Comparison of ENCODE assay signal across 8 mouse cellular contexts in the genomic region with DNA sequence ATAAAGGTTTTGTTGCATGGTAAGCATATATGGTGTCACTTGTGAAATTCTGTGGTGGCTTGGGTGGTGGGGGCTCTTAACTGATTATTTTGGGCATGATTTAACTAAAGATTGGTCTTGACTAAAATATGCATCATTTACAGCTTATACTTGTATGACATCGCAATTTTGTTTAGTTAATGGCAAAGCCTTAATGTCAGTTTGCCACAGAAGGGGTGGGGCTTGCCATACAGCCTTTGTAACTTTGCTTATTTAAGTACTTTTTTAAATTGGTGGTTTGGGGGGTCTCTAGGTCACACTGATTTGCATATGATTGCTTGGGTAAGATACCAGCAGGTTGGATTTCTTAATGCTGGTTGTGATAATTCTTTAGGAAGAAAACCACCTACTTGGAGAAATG. TPM values are rescaled to one million over a fixed set of nuclear protein-coding genes. Genes with fewer than 3 reads are reported as not detected.
A peak's percentile ranks its signal among the peaks of the same experiment; 100 is the strongest.
DNase-seq lines count a peak whose midpoint lies in the region; ATAC-seq and TF ChIP-seq lines count a peak whose summit lies in the region.

No protein-coding gene starts in this region.

- H3K36me3 ChIP-seq in heart, embryonic 12.5 days = peaks cover 23% of the 10 kb centered on the region
- peaks cover 32% of the 10 kb centered on the region for H3K36me3 ChIP-seq in E14TG2a.4 (ENCODE audit: insufficient read depth, low read length)
- H3K36me3 ChIP-seq in forebrain, embryonic 14.5 days (ENCODE audit: control insufficient read depth, insufficient read depth, low read length) = peaks cover 31% of the 10 kb centered on the region
- H3K36me3 ChIP-seq in liver, embryonic 15.5 days (replicated peaks) = peaks cover 30% of the 10 kb centered on the region

- WGBS in heart, embryonic 12.5 days = 43% methylated on average over 1 of the region's 1 CpGs
- 37% methylated on average over 1 of the region's 1 CpGs for WGBS in forebrain, embryonic 14.5 days
- WGBS in liver, embryonic 15.5 days (ENCODE audit: insufficient replicate concordance) = 34% methylated on average over 1 of the region's 1 CpGs

- H3K27ac ChIP-seq in heart, embryonic 12.5 days (ENCODE audit: poor library complexity, severe bottlenecking) = no peak overlapping the region
- H3K27ac ChIP-seq in forebrain, embryonic 14.5 days (ENCODE audit: low read depth, low read length) = no peak overlapping the region
- no peak overlapping the region for H3K27ac ChIP-seq in liver, embryonic 15.5 days (replicated peaks)

- DNase-seq in heart, adult 8-10 months (ENCODE audit: low spot score) = no peak
- no peak for DNase-seq in forebrain, embryonic 14.5 days (ENCODE audit: low spot score)
- no peak for DNase-seq in layer of hippocampus, adult 9-11 months
- no peak for DNase-seq in left cerebral cortex, postnatal 14 days (ENCODE audit: low spot score in 2 of 2)
- no peak for DNase-seq in cerebellum, postnatal 36 days

- H3K9ac ChIP-seq in heart, embryonic 12.5 days = peak overlapping the region; percentile 75
- H3K9ac ChIP-seq in forebrain, embryonic 14.5 days (ENCODE audit: low read length) = peak overlapping the region; percentile 50
- peak overlapping the region; percentile 25 for H3K9ac ChIP-seq in liver, embryonic 15.5 days

- peak overlapping the region; percentile 63 for H3K4me3 ChIP-seq in heart, embryonic 12.5 days
- peak overlapping the region; percentile 81 for H3K4me3 ChIP-seq in E14TG2a.4 (replicated peaks; ENCODE audit: low read length)
- H3K4me3 ChIP-seq in forebrain, embryonic 14.5 days (ENCODE audit: low read depth, low read length) = peak overlapping the region; percentile 50
- peak overlapping the region; percentile 59 for H3K4me3 ChIP-seq in liver, embryonic 15.5 days (replicated peaks)

- no peak for TF ChIP-seq CTCF in E14TG2a.4 (conservative IDR thresholded peaks at IDR 0.05; ENCODE audit: low read length)

- H3K9me3 ChIP-seq in heart, embryonic 12.5 days (replicated peaks) = no peaks in the 10 kb centered on the region
- H3K9me3 ChIP-seq in E14TG2a.4 (ENCODE audit: low read length) = no peaks in the 10 kb centered on the region
- no peaks in the 10 kb centered on the region for H3K9me3 ChIP-seq in forebrain, embryonic 14.5 days (replicated peaks; ENCODE audit: control insufficient read depth, low read length)
- H3K9me3 ChIP-seq in liver, embryonic 15.5 days (replicated peaks) = no peaks in the 10 kb centered on the region

- peak overlapping the region; percentile 89 for H3K4me2 ChIP-seq in heart, embryonic 12.5 days
- peak overlapping the region; percentile 89 for H3K4me2 ChIP-seq in forebrain, embryonic 14.5 days (ENCODE audit: low read length)
- H3K4me2 ChIP-seq in liver, embryonic 15.5 days = peak overlapping the region; percentile 72

- H3K27me3 ChIP-seq in heart, embryonic 12.5 days (replicated peaks) = no peaks in the 10 kb centered on the region
- no peaks in the 10 kb centered on the region for H3K27me3 ChIP-seq in E14TG2a.4 (ENCODE audit: insufficient read depth, low read length)
- no peaks in the 10 kb centered on the region for H3K27me3 ChIP-seq in forebrain, embryonic 14.5 days (replicated peaks; ENCODE audit: control insufficient read depth, insufficient read depth, low read length)
- no peaks in the 10 kb centered on the region for H3K27me3 ChIP-seq in liver, embryonic 15.5 days

- intact Hi-C loops in left cerebral cortex, postnatal 14 days (cut with DNase I) = no loop called here

- no peak for ATAC-seq in heart, embryonic 12.5 days (ENCODE audit: insufficient number of reproducible peaks, low FRiP score)
- no peak for ATAC-seq in forebrain, embryonic 14.5 days
- ATAC-seq in liver, embryonic 15.5 days (ENCODE audit: insufficient read depth) = no peak

- peaks cover 25% of the 10 kb centered on the region for H3K4me1 ChIP-seq in heart, embryonic 12.5 days (replicated peaks)
- H3K4me1 ChIP-seq in E14TG2a.4 (replicated peaks; ENCODE audit: low read depth, low read length) = peaks cover 32% of the 10 kb centered on the region
- H3K4me1 ChIP-seq in forebrain, embryonic 14.5 days (ENCODE audit: control insufficient read depth, insufficient read depth, low read length) = peaks cover 26% of the 10 kb centered on the region
- H3K4me1 ChIP-seq in liver, embryonic 15.5 days (replicated peaks) = peaks cover 51% of the 10 kb centered on the region

RNA-seq across cellular contexts. Expression of gene Ubb, which starts 2.2 kb away (rescaled TPM):
- polyA plus RNA-seq in heart, embryonic 12.5 days (2016; fragmentation: Nextera tagmentation; extraction: Ambion mirVana) = 2,594 and 2,627 TPM in 2 replicates
- 100 to 1,000 TPM; 692 to 761 (median 719) TPM for total RNA-seq in heart, adult 8-10 months (2022)
- polyA plus RNA-seq in forebrain, embryonic 14.5 days (2014; fragmentation: Nextera tagmentation; extraction: Ambion mirVana) = 5,294 and 5,616 TPM in 2 replicates
- 1,540 and 1,587 TPM in 2 replicates for polyA plus RNA-seq in liver, embryonic 15.5 days (2015; fragmentation: Nextera tagmentation; extraction: Ambion mirVana)
- 1,000 to 10,000 TPM; 1,710 to 1,861 TPM for total RNA-seq in left cerebral cortex, postnatal 14 days (2021)

RNA-seq across cellular contexts. Expression of gene Cenpv, which starts 14.1 kb away (rescaled TPM):
- polyA plus RNA-seq in heart, embryonic 12.5 days (2016; fragmentation: Nextera tagmentation; extraction: Ambion mirVana) = 19.7 and 22.1 TPM in 2 replicates
- 10 to 100 TPM; 21.2 to 27.5 (median 24.5) TPM for total RNA-seq in heart, adult 8-10 months (2022)
- 99.4 and 112 TPM in 2 replicates for polyA plus RNA-seq in forebrain, embryonic 14.5 days (2014; fragmentation: Nextera tagmentation; extraction: Ambion mirVana)
- polyA plus RNA-seq in liver, embryonic 15.5 days (2015; fragmentation: Nextera tagmentation; extraction: Ambion mirVana) = 14.4 and 15.7 TPM in 2 replicates
- total RNA-seq in left cerebral cortex, postnatal 14 days (2021) = 10 to 100 TPM; 37.7 to 45.0 TPM

RNA-seq across cellular contexts. Expression of gene Trpv2, which starts 21.1 kb away (rescaled TPM):
- polyA plus RNA-seq in heart, embryonic 12.5 days (2016; fragmentation: Nextera tagmentation; extraction: Ambion mirVana) = 4.3 and 4.6 TPM in 2 replicates
- total RNA-seq in heart, adult 8-10 months (2022) = 1 to 10 TPM; 1.6 to 4.1 (median 1.8) TPM
- 13.2 and 17.0 TPM in 2 replicates for polyA plus RNA-seq in forebrain, embryonic 14.5 days (2014; fragmentation: Nextera tagmentation; extraction: Ambion mirVana)
- 5.5 and 6.3 TPM in 2 replicates for polyA plus RNA-seq in liver, embryonic 15.5 days (2015; fragmentation: Nextera tagmentation; extraction: Ambion mirVana)
- 10 to 100 TPM; 21.9 to 22.2 TPM for total RNA-seq in left cerebral cortex, postnatal 14 days (2021)

Comparison
In these comparisons a context has a peak if more than half of its experiments do, and no peak if none do; other contexts are left out.
1. H3K9ac ChIP-seq: peak in every context shown above with its lines; median percentile 75 in heart, embryonic 12.5 days; 50 in forebrain, embryonic 14.5 days; 25 in liver, embryonic 15.5 days.